Mouse (Mus musculus): Measurements from ENCODE around the gene Washc4.

Washc4 gene

DNA sequence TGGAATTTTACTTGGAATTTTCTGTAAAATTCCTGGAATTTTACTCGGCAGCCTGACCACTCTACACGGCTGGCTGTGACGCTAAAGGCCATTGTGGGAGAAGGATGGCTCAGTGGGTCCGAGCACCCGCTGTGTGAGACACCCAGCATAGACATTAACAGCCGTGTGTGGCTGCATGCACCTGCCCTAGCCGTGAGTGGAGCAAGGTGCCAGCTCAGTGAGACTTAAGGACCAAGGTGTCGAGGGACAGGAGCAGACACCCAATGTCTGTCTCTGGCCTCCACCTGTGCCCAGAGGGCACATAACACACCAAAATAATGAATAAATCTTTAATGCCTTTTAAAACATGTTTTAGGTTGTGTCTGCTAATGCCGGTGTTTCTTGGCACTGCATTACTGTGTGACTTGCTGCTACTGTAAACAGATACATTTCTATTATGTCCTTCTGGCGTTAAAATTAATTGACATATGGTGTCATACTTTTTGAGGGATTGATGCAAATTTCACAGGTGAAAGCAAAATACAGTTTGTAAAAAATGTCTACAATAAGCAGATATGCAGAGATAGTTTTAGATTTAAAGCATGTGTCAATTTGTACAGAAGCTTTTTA is 60.5 kb downstream of the Washc4 start:
- DNase-seq = no peak

DNA sequence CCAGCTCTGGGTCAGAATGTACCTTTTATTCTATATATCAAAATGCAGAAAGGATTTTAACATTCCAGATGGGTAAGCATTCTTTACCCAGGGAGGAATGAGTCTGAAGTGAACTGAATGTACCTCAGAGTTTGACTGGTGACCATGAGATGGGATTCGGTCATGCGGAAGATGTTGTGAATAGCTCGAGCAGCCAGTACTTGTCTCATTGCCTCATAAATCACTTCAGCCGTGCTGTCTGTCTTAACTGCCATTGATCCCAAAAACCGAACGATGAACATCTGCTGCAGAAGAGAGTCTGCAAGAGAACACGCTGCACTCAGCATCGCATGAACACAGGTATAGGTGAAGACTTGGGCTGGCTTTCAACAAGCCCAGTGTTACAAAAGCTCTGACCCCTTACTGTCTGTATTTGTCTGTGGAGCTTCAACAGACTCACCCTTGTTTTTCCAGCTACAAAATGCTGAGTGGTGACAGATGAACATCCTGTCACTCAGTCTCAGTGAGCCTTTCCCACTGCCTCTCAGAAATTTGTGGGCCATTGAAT is 62.2 kb downstream of the Washc4 start:
- no peak for DNase-seq

DNA sequence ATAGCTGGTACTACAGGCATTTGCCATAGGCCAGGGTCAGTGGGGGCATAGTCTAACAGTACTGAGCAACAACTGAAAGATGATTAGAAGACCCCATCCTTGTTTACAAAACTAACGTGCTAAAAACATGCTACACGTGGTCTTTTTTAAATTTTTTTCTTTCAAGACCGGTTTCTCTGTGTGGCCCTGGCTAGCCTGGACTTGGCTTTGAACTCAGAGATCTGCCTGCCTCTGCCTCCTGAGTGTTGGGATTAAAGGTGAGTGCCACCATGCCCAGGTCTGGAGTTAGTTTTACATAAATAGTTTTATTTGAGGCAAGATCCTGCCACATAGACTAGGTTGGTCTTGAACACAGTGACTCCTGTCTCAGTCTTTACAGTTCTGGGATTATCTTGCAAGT is 63.6 kb downstream of the Washc4 start:
- no peak for DNase-seq

DNA sequence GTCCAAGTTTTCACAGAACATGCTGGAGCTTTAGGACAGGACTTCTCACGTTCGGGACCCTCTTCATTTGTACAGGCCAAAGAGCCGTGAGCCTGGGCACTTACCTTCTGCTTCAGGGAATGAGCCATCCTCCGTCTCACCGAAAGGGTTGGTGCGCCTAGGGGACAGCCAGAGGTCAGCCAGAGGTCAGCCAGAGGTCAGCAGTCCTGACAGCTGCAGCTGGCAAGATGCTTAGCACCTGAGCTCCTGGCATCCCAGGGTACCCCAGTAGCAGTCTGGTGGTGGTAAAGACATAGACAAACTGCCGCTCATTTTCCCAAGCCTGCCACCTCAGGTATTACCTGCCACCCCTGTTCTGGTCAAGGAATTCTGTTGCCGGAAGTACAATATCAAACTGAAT is 65.0 kb downstream of the Washc4 start:
- DNase-seq = no peak

- DNase-seq = no peak
These were observed 67.0 kb downstream of the Washc4 start for GRCm38 (mm10) chr10:83610518-83610917.

DNA sequence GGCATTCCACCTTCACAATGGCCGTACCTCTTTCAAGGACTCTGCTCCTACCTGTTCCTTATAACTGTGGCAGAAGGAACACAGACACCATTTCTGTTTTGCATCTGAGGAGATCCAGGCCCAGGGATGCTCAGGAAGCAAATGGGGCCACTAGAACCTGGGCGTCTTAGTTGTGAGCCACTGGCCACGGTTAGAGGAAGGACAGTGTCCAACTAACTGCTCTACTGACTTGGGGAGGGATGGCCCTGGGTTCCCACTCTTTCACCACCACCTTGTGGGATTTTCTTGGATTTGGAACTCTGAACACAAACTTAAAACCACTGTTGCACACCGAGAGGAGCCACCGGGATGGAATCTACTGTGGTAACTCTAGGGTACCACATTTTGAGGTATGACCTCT is 68.3 kb downstream of the Washc4 start:
- no peak for DNase-seq

GRCm38 (mm10) chr10:83612648-83613215 is 69.2 kb downstream of the Washc4 start:
- DNase-seq = no peak

DNA sequence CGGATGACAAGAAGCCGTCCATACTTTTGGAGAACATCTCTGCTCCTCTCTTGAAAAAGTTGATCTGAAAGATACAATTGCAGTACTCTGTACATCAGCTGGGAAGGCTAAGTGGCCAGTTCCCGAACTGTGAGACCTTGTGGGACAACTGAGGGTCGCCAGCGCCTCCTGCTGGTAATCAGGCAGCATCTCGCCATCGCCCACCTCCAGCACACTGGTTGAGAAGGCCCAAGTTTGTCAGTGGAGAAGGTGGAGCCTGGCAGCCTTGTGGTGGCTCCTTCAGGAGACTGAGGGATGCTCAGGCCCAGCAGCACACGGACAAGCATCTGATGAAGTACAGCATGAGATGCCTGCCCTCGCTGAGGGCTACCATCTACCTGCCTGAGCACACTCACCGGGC is 73.8 kb downstream of the Washc4 start:
- no peak for DNase-seq

DNA sequence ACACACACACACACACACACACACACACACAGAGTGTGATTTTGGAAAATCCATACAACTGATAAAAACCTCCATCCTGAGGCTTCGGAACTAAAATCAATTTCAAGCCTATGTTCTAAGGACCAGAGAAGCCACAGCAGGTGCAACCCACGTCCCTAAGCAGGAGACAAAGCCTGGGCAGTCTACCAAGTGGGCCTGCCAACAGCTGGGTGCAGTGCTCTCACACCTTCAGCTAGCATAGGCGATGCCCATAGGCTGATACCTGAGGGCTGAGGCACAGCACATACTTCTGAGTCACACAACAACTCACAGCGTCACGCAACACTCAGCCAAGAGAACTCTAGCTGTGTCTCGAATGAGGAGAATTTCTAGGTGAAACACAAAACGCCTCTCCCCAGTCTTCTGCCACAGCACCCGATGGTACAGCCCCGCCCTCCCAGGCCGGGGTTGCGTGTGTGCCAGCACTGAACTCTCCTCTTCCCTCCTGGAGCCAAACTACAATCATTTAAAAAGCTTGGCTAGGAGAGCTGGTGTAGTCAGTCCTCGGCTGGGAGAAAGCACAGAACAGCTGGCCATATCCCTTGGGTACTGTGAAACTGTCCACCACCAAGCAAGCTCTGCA is 75.4 kb downstream of the Washc4 start:
- peak; percentile 76 for DNase-seq

GRCm38 (mm10) chr10:83620350-83621055 is 77.0 kb downstream of the Washc4 start:
- DNase-seq = peak; percentile 92

DNA sequence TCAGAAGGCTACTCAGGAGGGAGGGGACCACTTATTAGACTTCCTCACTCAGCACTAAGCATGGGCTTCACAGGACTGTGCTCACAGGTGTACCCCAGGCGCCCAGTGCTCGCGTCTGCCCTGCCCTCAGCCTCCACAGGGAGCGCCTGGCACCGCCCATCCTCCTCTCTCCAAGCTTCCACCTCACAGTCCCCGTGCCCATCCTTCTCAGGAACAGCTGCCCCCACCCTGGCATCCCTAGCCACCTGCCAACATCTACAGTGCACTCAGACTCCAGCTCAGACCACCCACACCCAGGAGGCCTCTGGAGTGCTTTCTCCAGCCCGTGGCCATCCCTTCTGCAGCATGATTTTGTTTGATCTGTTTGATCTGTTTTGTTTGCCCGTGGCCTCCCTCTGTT is 80.5 kb downstream of the Washc4 start:
- DNase-seq = no peak

DNA sequence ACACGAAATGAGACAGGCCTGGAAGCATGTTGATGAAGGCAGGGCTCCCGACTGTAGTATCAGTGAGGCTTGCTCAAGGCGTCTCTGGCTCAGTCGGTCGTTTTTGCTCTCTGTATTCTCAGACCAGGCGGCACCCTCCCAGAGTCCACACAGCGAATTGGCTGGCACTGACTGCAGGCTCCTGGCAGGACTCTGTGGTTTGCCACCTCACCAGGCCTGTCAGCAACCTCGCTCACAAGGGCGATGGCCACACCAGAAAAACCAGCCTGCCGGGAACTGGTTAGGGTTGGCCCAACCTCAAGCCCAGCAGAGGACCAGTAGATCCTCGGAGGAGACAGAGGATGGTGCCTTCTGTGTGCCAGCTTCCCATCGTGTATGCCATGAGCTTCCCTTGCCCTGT is 81.3 kb downstream of the Washc4 start:
- peak; percentile 79 for DNase-seq

- DNase-seq = peak; percentile 2
These were observed 83.6 kb downstream of the Washc4 start for GRCm38 (mm10) chr10:83627113-83627687.

DNA sequence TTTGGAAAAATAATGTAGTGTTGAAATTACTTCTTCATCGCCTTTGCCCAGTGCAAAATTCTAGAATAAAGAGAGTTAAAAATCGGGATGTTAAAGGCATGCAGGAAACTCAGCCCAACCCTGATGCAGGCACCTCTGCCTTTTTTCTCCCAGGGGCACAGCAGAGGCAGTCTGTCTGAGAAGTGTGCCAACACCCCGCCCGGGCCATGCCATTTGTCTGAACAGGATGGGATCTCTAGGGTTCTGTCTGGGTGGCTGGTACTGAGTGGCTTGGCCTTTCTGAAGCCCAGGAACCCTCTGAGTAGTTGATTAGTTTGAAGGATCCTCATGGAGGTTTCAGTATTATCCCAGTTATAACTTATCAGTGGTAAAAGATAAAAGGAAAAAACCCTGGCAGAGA is 84.7 kb downstream of the Washc4 start:
- no peak for DNase-seq

- DNase-seq = no peak
These were observed 85.7 kb downstream of the Washc4 start for GRCm38 (mm10) chr10:83629190-83629781.

- no peak for DNase-seq
These were observed 86.3 kb downstream of the Washc4 start for GRCm38 (mm10) chr10:83629878-83630277.

DNA sequence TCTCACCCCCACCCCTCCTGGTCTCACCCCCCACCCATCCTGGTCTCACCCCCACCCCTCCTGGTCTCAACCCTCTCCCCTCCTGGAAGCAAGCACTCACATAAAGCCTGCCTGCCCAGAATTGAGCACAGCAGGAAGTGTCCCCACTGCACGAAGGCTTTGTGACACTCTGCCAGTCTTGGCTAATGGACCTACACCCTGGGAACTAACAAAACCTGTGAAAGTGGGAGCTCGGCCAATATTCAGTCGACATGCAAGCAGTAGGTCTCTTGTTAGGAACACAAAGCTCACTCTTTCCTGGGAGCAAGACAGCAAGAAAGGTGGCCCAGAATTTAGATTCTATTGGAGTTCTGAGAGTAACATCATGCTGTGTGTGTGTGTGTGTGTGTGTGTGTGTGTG is 87.3 kb downstream of the Washc4 start:
- peak; percentile 90 for DNase-seq

DNA sequence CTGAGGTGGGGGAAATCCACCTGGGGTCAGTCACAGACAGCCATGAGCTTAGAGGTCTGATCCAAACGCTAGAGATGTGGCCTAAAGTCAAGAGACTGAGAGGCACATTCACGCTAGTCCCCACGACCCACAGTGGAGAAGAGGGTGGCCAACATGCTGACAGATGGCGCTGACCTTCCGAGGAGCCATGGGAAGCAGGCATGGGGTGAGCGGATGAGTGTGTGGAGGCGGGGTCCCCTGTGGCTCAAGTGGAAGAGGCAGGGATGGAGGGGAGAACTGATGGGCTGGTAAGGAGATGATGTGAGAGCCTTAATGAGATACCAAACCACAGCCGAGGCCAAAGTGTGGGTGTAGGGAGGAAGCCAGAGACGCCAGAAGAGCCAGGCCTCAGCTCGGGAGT is 88.2 kb downstream of the Washc4 start:
- no peak for DNase-seq

DNA sequence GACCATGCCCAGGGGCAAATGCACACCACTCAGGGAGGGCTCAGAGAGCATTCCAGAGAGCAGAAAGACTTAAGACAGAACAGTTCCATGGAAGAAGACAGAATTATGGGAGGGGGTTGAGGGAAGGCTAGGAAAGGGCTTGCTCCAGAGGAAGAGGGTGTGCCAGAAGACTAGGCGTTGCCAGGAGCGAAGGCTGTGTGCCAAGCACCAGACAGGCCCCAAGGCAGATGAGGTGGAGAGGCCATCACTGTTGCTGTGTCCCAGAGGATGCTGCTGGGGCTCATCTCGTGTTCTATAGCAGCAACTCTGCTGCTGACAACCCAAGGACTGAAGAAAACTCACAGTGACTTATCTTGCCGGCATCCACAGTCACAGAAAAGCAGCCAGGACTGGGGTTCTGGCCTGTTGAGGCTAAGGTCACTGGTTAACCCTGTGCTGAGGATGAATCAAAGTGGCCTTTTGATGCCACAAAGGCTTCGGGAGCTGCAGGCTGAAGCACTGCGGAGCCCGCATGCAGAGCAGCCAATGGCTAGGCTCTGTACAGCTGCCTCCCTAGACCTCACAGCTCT is 89.3 kb downstream of the Washc4 start:
- DNase-seq = peak; percentile 12

DNA sequence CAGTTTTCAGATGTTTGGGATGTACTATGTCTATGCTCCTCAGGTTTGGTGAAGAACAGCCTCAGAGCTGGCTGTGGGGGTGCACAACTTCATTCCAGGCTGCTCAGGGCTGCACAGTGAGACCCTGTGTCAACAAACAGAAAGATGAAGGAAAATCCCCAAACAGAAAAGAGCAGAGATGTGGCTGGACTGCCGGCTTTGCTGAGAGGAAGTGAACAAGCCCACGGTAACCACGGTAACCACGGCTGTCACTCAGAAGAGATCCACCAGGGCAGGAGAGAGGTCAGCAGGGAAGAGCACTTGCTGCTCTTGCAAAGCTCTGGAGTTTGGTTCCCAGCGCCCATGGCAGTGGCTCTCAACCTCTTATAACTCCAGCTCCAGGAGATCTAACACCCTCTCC is 90.9 kb downstream of the Washc4 start:
- DNase-seq = no peak

GRCm38 (mm10) chr10:83636191-83636590 is 92.6 kb downstream of the Washc4 start:
- DNase-seq = peak; percentile 6

- peak; percentile 44 for DNase-seq
These were observed 93.7 kb downstream of the Washc4 start for GRCm38 (mm10) chr10:83637295-83637694.

Data from cerebellum, adult 11 months (tissue).